Mouse (Mus musculus) urinary bladder, postnatal 4 days (tissue): ENCODE results near the gene Actr1b.

Experiments
- DNase-seq, 2 experiments: peaks; one replicate each; pipeline ENCODE4 v3.0.0; 2021 to 2022; ENCODE audit warnings: low spot score in 2 of 2

The Actr1b gene

DNA sequence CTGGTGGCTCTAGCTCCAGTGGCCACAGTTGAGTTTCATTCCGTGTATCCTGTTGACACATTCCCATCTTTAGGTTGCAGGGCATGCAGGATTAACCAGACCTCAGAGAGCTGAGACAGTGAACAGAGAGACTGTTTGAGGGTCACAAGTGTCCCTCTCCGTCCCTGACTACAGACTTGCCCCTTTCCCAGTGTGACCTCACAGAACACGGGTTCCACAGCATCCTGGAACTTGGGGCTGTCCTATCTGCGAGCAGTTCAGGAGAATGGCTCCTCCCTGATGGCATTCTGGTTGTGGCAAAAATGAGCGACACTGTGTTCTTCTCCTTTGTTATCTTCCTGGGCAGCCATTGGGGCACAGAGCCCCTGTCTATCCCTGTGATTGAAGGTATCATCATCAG lies at the start of gene Actr1b:
TSS of gene Actr1b (minus strand) at position 112 of the 400 bp plus-strand sequence.
- no peak for DNase-seq

- DNase-seq: no peak
Observed at GRCm38 (mm10) chr1:36761568-36761967, 47.3 kb upstream of the Actr1b start, which contains the start of gene Zap70. Gene Zap70 (plus strand): TSS chr1:36761798.

- DNase-seq: no peak
Observed at GRCm38 (mm10) chr1:36761061-36761460, 46.8 kb upstream of the Actr1b start.

DNA sequence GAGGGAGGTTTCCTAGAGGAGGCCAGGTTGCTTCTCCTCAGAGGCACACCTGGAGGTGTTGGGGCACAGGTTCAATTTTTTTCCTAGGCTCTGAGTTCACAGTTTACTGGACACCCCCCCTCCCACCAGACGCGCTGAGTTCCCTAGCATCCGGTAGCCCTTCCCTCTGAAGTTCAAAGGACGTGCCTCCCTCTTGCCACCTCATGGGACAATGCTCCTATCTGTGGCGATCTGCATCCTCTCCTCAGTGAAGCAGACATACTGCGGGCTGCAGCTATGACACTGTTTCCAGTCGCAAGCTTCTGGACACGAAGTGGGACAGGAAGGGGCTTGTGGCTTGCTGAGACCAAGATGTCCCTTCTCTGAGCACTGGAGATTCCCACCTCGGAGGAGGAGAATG lies 46.2 kb upstream of the Actr1b start:
- DNase-seq: no peak

GRCm38 (mm10) chr1:36759076-36759475 lies 44.9 kb upstream of the Actr1b start:
- no peak for DNase-seq

GRCm38 (mm10) chr1:36758553-36758952 lies 44.3 kb upstream of the Actr1b start:
- DNase-seq: no peak

DNA sequence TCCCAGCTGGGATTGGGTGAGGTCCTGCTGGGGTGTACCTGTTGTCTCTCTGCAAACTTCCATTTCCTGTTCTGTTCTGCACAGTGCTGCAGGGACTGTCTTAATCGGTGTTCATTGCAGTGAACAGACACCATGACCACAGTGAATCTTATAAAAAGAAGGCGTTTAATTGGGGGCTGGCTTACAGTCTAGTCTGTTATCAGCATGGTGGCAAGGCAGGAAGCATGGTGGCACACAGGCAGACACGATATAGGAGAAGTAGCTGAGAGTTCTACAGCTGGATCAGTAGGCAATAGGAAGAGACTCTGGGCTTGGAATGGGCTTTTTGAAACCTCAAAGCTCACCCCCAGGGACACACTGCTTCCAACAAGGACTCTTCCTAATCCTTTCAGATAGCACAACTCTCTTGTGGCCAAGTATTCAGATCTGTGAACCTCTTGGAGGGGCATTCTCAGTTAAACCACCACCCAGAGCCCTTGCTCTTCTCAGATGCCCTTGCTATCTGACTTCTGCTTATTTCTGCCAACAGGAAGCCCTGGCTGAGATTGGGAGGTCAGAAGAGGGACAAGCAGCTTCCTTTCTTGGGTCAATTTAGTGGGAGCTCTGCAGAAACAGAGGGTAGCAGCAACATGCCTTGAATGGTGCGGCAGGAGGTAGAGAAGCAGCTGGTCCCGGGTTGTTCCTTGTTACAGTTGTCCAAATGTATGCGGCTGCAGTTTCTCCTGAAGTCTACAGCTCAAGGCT lies 39.9 kb upstream of the Actr1b start:
- no peak for DNase-seq

- no peak for DNase-seq
Observed at GRCm38 (mm10) chr1:36746452-36746851, 32.2 kb upstream of the Actr1b start.

- DNase-seq: no peak
Observed at GRCm38 (mm10) chr1:36745661-36746060, 31.4 kb upstream of the Actr1b start.

DNA sequence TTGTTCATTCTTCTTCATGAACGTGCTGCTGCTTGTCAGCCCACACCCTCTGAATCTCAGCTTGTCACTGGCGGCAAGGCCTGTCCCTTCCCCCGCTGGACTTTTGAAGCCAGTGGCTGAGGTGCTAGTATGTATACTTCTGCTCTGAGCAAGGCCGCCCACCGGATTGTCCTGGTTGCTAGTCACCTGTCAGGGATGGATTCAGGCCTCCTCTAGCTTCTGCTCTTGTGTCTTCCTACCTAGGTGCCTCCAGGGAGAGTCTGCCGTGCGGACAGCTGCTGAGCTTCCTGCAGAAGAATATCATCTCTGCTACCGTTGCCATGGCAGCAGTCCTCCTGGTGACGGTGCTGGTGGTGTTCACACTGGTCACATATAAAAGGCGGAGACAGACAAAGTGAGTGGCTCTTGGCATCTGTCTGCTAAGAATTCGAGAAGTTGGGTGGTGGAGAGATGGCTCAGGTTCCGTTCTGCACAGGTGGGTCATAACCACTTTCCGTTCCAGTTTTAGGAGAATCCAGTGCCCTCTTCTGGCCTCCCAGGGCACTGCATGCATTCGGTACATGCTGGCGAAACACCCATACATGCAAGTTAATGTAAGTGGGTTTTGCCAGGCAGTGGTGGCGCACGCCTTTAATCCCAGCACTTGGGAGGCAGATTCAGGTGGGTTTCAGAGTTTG lies 30.2 kb upstream of the Actr1b start:
- peak; percentile 49 to 72 for DNase-seq

GRCm38 (mm10) chr1:36743046-36743445 lies 28.8 kb upstream of the Actr1b start:
- no peak for DNase-seq

- DNase-seq: no peak
Observed at GRCm38 (mm10) chr1:36739231-36739630, 25.0 kb upstream of the Actr1b start.

- peak; percentile 29 to 78 for DNase-seq
Observed at GRCm38 (mm10) chr1:36737300-36737699, 23.1 kb upstream of the Actr1b start.

DNA sequence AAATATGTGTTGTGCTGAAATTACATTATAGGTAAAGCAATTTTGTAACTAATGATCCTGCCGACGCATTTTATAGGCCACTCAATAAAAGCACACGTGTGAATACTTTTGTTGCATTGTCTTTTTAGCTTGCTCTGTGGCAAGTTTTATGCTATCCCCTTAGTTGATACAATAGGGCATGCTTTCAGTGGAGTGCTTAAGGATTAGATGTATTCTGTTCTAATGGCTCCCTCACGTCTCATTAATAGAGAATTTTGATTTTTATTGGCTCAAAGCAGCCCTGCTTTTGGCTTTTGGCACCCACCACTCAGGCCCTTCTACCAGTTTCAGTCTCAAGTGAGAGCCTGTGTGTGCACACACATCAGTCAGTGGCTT lies 9.8 kb upstream of the Actr1b start:
- DNase-seq: no peak

DNA sequence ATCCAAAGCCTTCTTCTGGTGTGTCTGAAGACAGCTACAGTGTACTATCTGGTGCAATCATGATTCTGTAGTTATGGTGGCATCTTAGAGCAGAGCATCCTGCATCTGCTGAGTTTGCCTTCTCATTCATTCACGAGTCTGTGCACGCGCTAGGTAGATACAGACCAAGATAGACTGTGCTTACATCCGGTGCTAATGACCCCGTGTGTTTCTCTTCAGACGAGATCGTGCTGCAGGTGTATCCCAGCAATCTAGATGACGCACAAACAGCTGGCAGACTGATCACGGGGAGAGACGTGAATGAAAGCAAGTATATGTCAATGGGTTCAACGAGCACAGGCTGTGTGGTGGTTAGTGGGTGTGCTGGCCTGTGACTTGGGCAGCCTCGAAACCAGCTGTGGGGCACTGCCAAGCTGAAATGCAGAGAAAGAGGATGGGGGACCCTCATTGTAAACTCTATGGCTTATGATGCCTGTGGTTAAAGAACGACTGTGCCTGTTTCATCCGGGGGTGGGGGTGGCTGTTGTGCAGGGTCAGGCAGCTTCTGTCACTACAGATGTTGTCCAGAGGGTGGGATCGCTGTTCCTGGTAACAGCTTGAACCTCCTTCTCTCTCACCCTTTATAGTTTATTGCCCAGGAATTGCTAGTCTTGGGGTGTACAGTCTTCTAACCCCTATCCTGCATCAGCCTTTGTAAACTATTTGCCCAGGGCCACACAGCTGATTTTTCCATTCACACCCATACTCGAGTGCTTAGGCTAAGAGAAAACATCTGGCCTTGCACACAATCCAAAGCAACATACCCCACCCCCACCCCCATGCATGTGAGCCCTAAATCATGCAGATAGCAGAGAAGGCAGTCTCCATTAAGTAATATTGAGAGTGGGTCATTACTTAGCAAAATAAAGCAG lies 9.2 kb upstream of the Actr1b start:
- DNase-seq: no peak

GRCm38 (mm10) chr1:36718786-36719185 lies 4.6 kb upstream of the Actr1b start:
- no peak for DNase-seq

- DNase-seq: no peak
Observed at GRCm38 (mm10) chr1:36711104-36711503, 3.1 kb downstream of the Actr1b start.

DNA sequence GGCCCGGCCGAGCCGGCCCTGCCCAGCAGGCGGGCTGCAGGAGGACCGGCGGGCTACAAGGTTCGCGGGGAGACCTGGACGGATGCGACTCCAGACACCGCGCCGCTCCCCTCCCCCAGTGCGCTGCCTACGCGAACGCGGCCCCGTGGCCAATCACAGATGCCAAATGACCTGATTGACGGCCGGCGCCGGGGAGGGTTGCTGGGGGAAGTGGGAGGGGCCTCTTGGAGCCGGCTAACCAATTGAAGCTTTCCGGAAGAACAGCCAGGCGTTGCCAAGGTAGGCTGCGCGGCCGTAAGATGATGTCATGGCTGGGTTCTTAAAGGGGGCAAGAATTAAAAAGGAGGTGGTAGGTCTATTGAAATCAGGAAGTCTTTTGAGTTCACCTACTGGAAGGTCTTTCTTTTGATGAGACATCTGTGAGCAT lies 4.4 kb downstream of the Actr1b start, which contains the start of gene 4933424G06Rik:
TSS of gene 4933424G06Rik (plus strand) at position 296 of the 427 bp plus-strand sequence.
- DNase-seq: peak; percentile 96 to 99

- DNase-seq: peak in 1 of 2 experiments; percentile 28
Observed at GRCm38 (mm10) chr1:36709055-36709853, 5.0 kb downstream of the Actr1b start.

DNA sequence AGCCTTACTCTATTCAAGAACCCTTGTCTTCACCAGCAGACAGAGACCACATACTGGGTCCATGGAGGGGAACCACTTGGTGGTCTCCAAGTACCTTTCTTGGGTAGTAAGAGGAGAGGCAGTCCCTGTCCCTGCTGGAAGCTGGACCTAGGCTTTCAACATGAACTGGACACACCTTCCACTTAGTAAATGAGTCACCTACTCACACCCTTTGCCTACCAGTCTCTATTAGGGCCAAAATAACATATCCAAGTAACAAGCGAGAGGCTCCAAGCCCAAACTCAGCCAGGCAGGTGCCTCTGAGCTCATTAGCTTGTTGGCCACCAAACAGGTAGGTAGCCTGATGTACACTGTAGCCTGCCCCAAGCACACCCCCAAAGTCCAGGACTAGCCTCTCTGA lies 5.6 kb downstream of the Actr1b start:
- DNase-seq: no peak

GRCm38 (mm10) chr1:36707797-36708196 lies 6.4 kb downstream of the Actr1b start:
- no peak for DNase-seq
